17 mouse cellular contexts compared by ENCODE assay signal in the genomic region with DNA sequence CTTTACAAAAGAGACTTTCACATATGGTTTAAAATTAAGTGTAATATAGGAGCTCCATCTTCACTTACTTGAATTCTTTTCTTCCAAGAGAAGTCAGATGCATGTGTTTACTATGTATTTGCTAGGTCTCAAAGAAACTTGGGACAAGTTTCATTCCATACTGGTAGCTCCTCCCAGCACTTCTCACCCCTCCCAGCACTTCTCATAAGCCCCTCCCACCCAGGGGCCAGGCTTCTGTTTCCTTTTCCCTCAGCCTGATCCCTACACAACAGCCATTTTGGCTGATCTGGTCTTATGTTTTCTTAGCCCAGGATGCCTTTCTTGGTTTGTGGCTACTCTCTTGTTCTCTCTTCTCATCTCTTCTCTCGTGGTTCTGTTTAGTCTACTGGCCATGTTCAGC.
"Had no signal": no experiment of that assay in that cellular context is flagged by ENCODE, and none has a peak within 500 bp of the region (broad histone marks: within the 10 kb centered on the region; RNA-seq: fewer than 3 reads in every experiment).

No protein-coding gene starts in this region.

- H3K4me3 ChIP-seq: left cerebral cortex, adult 2 months; lung, embryonic 15.5 days; midbrain, embryonic 12.5 days; myocyte had no signal

- H3K27me3 ChIP-seq: lung, embryonic 15.5 days; midbrain, embryonic 12.5 days had no signal

- H3K27ac ChIP-seq: left cerebral cortex, adult 2 months; liver, embryonic 14.5 days; lung, embryonic 15.5 days; midbrain, embryonic 12.5 days had no signal

- DNase-seq: kidney, adult 2 months; kidney, postnatal 10 days; kidney, postnatal 36 days; layer of hippocampus, postnatal 36 days; lung, adult 18-20 months; lung, postnatal 14 days; lung, postnatal 4 days; thymus, adult 18-20 months; thymus, postnatal 36 days had no signal

- H3K4me2 ChIP-seq: liver, embryonic 11.5 days; lung, embryonic 15.5 days; midbrain, embryonic 12.5 days had no signal

- H3K9me3 ChIP-seq: lung, embryonic 15.5 days; midbrain, embryonic 12.5 days had no signal

- ATAC-seq: intestine, postnatal 0 days; midbrain, embryonic 16.5 days had no signal

- H3K9ac ChIP-seq: liver, embryonic 14.5 days; lung, embryonic 15.5 days; midbrain, embryonic 12.5 days had no signal

- H3K36me3 ChIP-seq: lung, embryonic 15.5 days; midbrain, embryonic 12.5 days had no signal
